Mouse (Mus musculus) embryonic facial prominence, embryonic 13.5 days (tissue): Measurements from ENCODE around the gene Gm49322. TPM values are rescaled to one million over a fixed set of nuclear protein-coding genes. Genes with fewer than 3 reads are reported as not detected.
A peak's percentile ranks its signal among the peaks of the same experiment; 100 is the strongest.

ENCODE experiments used
- ATAC-seq: fragments of 200-750 bp; cut with Nextera tagmentation; 2 replicates; pipeline ENCODE4 v1.8.0; 2017; ENCODE audit warnings: low read depth; ENCODE audit not compliant: insufficient number of reproducible peaks, insufficient read depth, low FRiP score, low TSS enrichment
- H3K27ac ChIP-seq: fragments of 300-500 bp; sonication (generic); 2 replicates; pipeline ENCODE4 v1.5.1; 2015; ENCODE audit warnings: moderate library complexity, mild to moderate bottlenecking, inconsistent platforms
- H3K27me3 ChIP-seq: fragments of 300-500 bp; sonication (generic); 2 replicates; pipeline ENCODE4 v1.6.1; 2015; ENCODE audit warnings: mild to moderate bottlenecking, inconsistent platforms
- H3K36me3 ChIP-seq: fragments of 300-500 bp; sonication (generic); 2 replicates; pipeline ENCODE4 v1.6.1; 2015; ENCODE audit warnings: mild to moderate bottlenecking, inconsistent platforms
- H3K4me1 ChIP-seq: fragments of 300-500 bp; sonication (generic); 2 replicates; pipeline ENCODE4 v1.6.1; 2015; ENCODE audit warnings: inconsistent platforms
- H3K4me2 ChIP-seq: fragments of 300-500 bp; sonication (generic); 2 replicates; pipeline ENCODE4 v1.6.1; 2015; ENCODE audit warnings: moderate library complexity, mild to moderate bottlenecking, inconsistent platforms
- H3K4me3 ChIP-seq: fragments of 300-500 bp; sonication (generic); 2 replicates; pipeline ENCODE4 v1.5.1; 2015; ENCODE audit warnings: mild to moderate bottlenecking, inconsistent platforms
- H3K9ac ChIP-seq: fragments of 300-500 bp; sonication (generic); 2 replicates; pipeline ENCODE4 v1.6.1; 2015; ENCODE audit warnings: mild to moderate bottlenecking, inconsistent platforms
- H3K9me3 ChIP-seq: fragments of 300-500 bp; sonication (generic); 2 replicates; pipeline ENCODE4 v1.6.1; 2016; ENCODE audit warnings: inconsistent platforms
- WGBS: fragments of 180-500 bp; shearing (Covaris S2); methylation state at CpG from one replicate; pipeline ENCODE4 v1.1.7; 2015; ENCODE audit warnings: mixed read lengths; 5-methylcytosine and 5-hydroxymethylcytosine counted together
- microRNA-seq: library from miRNA; unstranded; fragments of <30 nt; microRNA quantifications from one replicate; pipeline ENCODE4, GENCODE M21; 2016
- polyA plus RNA-seq: library from polyadenylated mRNA; unstranded; fragments of >200 nt; fragmentation: Nextera tagmentation; extraction: Ambion mirVana; gene quantifications from 2 replicates; pipeline ENCODE4 v1.2.1, GENCODE M21; 2015

The Gm49322 gene
- polyA plus RNA-seq, 1 experiment from 2014 or later = 4.3 TPM

- Histone ChIP-seq H3K36me3 (no peaks in the 10 kb centered on the region), H3K4me2 (peak overlapping the region; percentile 12; the same call in 1 of the 2 replicates), H3K4me3 (no peak overlapping the region), H3K27ac (no peak overlapping the region), H3K27me3 (no peaks in the 10 kb centered on the region), H3K4me1 (peaks cover 34% of the 10 kb centered on the region), H3K9me3 (no peaks in the 10 kb centered on the region), H3K9ac (no peak overlapping the region)
- 66% methylated on average over 4 of the region's 4 CpGs for WGBS
- no peak for ATAC-seq
These were observed 53.0 kb downstream of the Gm49322 start for GRCm38 (mm10) chr10:80658841-80659202.

GRCm38 (mm10) chr10:80659213-80659612, 53.4 kb downstream of the Gm49322 start:
- 14% methylated on average over 10 of the region's 10 CpGs for WGBS
- H3K9me3 ChIP-seq = no peaks in the 10 kb centered on the region
- H3K4me2 ChIP-seq = peak overlapping the region; percentile 12; the same call in 1 of the 2 replicates
- H3K4me3 ChIP-seq = no peak overlapping the region
- H3K36me3 ChIP-seq = no peaks in the 10 kb centered on the region
- no peak overlapping the region for H3K9ac ChIP-seq
- no peak for ATAC-seq
- no peak overlapping the region for H3K27ac ChIP-seq
- no peaks in the 10 kb centered on the region for H3K27me3 ChIP-seq
- H3K4me1 ChIP-seq = peaks cover 36% of the 10 kb centered on the region

- Histone ChIP-seq H3K4me2 (no peak overlapping the region), H3K9ac (no peak overlapping the region), H3K27ac (no peak overlapping the region), H3K4me1 (peaks cover 40% of the 10 kb centered on the region), H3K9me3 (no peaks in the 10 kb centered on the region), H3K4me3 (no peak overlapping the region), H3K27me3 (no peaks in the 10 kb centered on the region), H3K36me3 (peaks cover 7% of the 10 kb centered on the region)
- WGBS = 30% methylated on average over 5 of the region's 5 CpGs
- ATAC-seq = no peak
These were observed 55.3 kb downstream of the Gm49322 start for GRCm38 (mm10) chr10:80661149-80661548.

GRCm38 (mm10) chr10:80663485-80664196, 57.8 kb downstream of the Gm49322 start:
- peak overlapping the region; percentile 58; the same call in 1 of the 2 replicates for H3K9ac ChIP-seq
- no peaks in the 10 kb centered on the region for H3K9me3 ChIP-seq
- no peaks in the 10 kb centered on the region for H3K27me3 ChIP-seq
- WGBS = 44% methylated on average over 5 of the region's 5 CpGs
- no peak for ATAC-seq
- peaks cover 32% of the 10 kb centered on the region for H3K36me3 ChIP-seq
- no peak overlapping the region for H3K4me2 ChIP-seq
- peak overlapping the region; percentile 87 for H3K27ac ChIP-seq
- H3K4me1 ChIP-seq = peaks cover 40% of the 10 kb centered on the region
- no peak overlapping the region for H3K4me3 ChIP-seq

GRCm38 (mm10) chr10:80664197-80665015, 58.6 kb downstream of the Gm49322 start:
- 17% methylated on average over 16 of the region's 16 CpGs for WGBS
- Histone ChIP-seq H3K27ac (peak overlapping the region; percentile 87), H3K36me3 (peaks cover 40% of the 10 kb centered on the region), H3K4me1 (peaks cover 34% of the 10 kb centered on the region), H3K4me2 (peak overlapping the region; percentile 49), H3K9me3 (no peaks in the 10 kb centered on the region), H3K9ac (peak overlapping the region; percentile 58), H3K27me3 (no peaks in the 10 kb centered on the region), H3K4me3 (peak overlapping the region; percentile 23)
- ATAC-seq = peak; percentile 57

GRCm38 (mm10) chr10:80665016-80665380, 59.2 kb downstream of the Gm49322 start:
- H3K9me3 ChIP-seq = no peaks in the 10 kb centered on the region
- WGBS = 15% methylated on average over 10 of the region's 10 CpGs
- peak overlapping the region; percentile 58 for H3K9ac ChIP-seq
- peak overlapping the region; percentile 49 for H3K4me2 ChIP-seq
- H3K4me3 ChIP-seq = peak overlapping the region; percentile 23
- peak overlapping the region; percentile 87 for H3K27ac ChIP-seq
- ATAC-seq = peak; percentile 27; the same call in 1 of the 2 replicates
- no peaks in the 10 kb centered on the region for H3K27me3 ChIP-seq
- H3K4me1 ChIP-seq = peaks cover 31% of the 10 kb centered on the region
- peaks cover 46% of the 10 kb centered on the region for H3K36me3 ChIP-seq

Small RNAs within 50 kb of the gene (microRNA-seq; reads per million reads assigned to microRNA genes)
- not detected for gene Mir6912

Other genes with a start within 250 kb of the Gm49322 start
- 1.8 and 2.6 TPM in 2 replicates for gene Plk5, start 249.6 kb upstream of the Gm49322 start, polyA plus RNA-seq
- 8.9 and 10.4 TPM in 2 replicates for gene Mex3d, start 218.4 kb upstream of the Gm49322 start, polyA plus RNA-seq
- 263 and 297 TPM in 2 replicates for gene Mbd3, start 206.5 kb upstream of the Gm49322 start, polyA plus RNA-seq
- 447 and 479 TPM in 2 replicates for gene Uqcr11, start 199.2 kb upstream of the Gm49322 start, polyA plus RNA-seq
- 162 and 183 TPM in 2 replicates for gene Tcf3, start 172.4 kb upstream of the Gm49322 start, polyA plus RNA-seq
- gene Onecut3, start 111.2 kb upstream of the Gm49322 start, polyA plus RNA-seq = not detected in 2 replicates
- gene Atp8b3, start 66.9 kb upstream of the Gm49322 start, polyA plus RNA-seq = 0.04 and 0.28 TPM in 2 replicates
- gene Rexo1, start 44.5 kb upstream of the Gm49322 start, polyA plus RNA-seq = 25.9 and 31.3 TPM in 2 replicates
- gene Klf16, start 28.7 kb upstream of the Gm49322 start, polyA plus RNA-seq = 9.5 and 12.0 TPM in 2 replicates
- gene Abhd17a, start 15.7 kb upstream of the Gm49322 start, polyA plus RNA-seq = 84.6 and 85.3 TPM in 2 replicates
- 79.6 and 95.1 TPM in 2 replicates for gene Scamp4, start 3.1 kb upstream of the Gm49322 start, polyA plus RNA-seq
- gene Adat3, start 3.1 kb upstream of the Gm49322 start, polyA plus RNA-seq = 5.9 and 9.1 TPM in 2 replicates
- 131 and 169 TPM in 2 replicates for gene Csnk1g2, start 16.8 kb downstream of the Gm49322 start, polyA plus RNA-seq
- gene Btbd2, start 51.0 kb downstream of the Gm49322 start, polyA plus RNA-seq = 76.8 and 82.4 TPM in 2 replicates
- 78.3 and 86.3 TPM in 2 replicates for gene Mknk2, start 72.1 kb downstream of the Gm49322 start, polyA plus RNA-seq
- gene Mob3a, start 96.0 kb downstream of the Gm49322 start, polyA plus RNA-seq = 45.8 and 46.3 TPM in 2 replicates
- gene Izumo4, start 96.2 kb downstream of the Gm49322 start, polyA plus RNA-seq = 24.0 and 29.2 TPM in 2 replicates
- gene Ap3d1, start 136.2 kb downstream of the Gm49322 start, polyA plus RNA-seq = 73.3 and 73.5 TPM in 2 replicates
- gene Dot1l, start 149.2 kb downstream of the Gm49322 start, polyA plus RNA-seq = 17.9 and 18.5 TPM in 2 replicates
- 75.6 and 78.9 TPM in 2 replicates for gene Sf3a2, start 192.2 kb downstream of the Gm49322 start, polyA plus RNA-seq
- 118 and 125 TPM in 2 replicates for gene Plekhj1, start 192.6 kb downstream of the Gm49322 start, polyA plus RNA-seq
- gene Amh, start 199.2 kb downstream of the Gm49322 start, polyA plus RNA-seq = not detected in 2 replicates
- gene Jsrp1, start 207.5 kb downstream of the Gm49322 start, polyA plus RNA-seq = 0.76 and 2.2 TPM in 2 replicates
- gene Oaz1, start 220.6 kb downstream of the Gm49322 start, polyA plus RNA-seq = 1,868 and 1,916 TPM in 2 replicates
- 1.9 and 2.0 TPM in 2 replicates for gene Lingo3, start 238.0 kb downstream of the Gm49322 start, polyA plus RNA-seq
- 313 and 339 TPM in 2 replicates for gene Lsm7, start 249.2 kb downstream of the Gm49322 start, polyA plus RNA-seq
- 49.3 and 54.5 TPM in 2 replicates for gene Sppl2b, start 249.3 kb downstream of the Gm49322 start, polyA plus RNA-seq